Mouse (Mus musculus): Measurements from ENCODE around the gene Fmnl3.

GRCm38 (mm10) chr15:99358952-99359351 lies 11.3 kb downstream of the Fmnl3 start:
- TF ChIP-seq CTCF (conservative IDR thresholded peaks at IDR 0.05; ENCODE audit: insufficient read depth, insufficient read length, low read depth, low read length), result no peak
- no peak for TF ChIP-seq POLR2A (IDR thresholded peaks at IDR 0.05; ENCODE audit: low read depth, low read length)
